Mouse (Mus musculus): ENCODE results near the gene C1ra. TPM values are rescaled to one million over a fixed set of nuclear protein-coding genes. Genes with fewer than 3 reads are reported as not detected.

C1ra gene
- total and polyA plus RNA-seq, 3 experiments: 0.05 TPM; not detected in 2

- H3K4me1 ChIP-seq (ENCODE audit: insufficient read depth, low read depth, low read length): no peaks in the 10 kb centered on the region
- peak; percentile 16 for DNase-seq (ENCODE audit: low spot score)
- no peak for ATAC-seq (ENCODE audit: extremely low read depth, insufficient number of reproducible peaks, low FRiP score, poor library complexity, severe bottlenecking)
These were observed 57.8 kb downstream of the C1ra start, which contains the start of gene C1rb for GRCm38 (mm10) chr6:124570026-124570425. Gene C1rb (plus strand): TSS chr6:124570294.

More at GRCm38 (mm10) chr6:124570026-124570425, 57.8 kb downstream of the C1ra start, which contains the start of gene C1rb:
- Histone ChIP-seq H3K27me3 (ENCODE audit: insufficient read depth, low read length) (peaks cover 7% of the 10 kb centered on the region; the same call in 1 of the 2 replicates), H3K4me3 (ENCODE audit: low read depth, low read length) (no peak within 1 kb of the TSS), H3K9me3 (replicated peaks) (no peaks in the 10 kb centered on the region), H3K36me3 (replicated peaks) (no peaks in the 10 kb centered on the region)
- TF ChIP-seq CTCF (IDR thresholded peaks at IDR 0.05; ENCODE audit: low read depth, low read length) (peak; percentile 84), TAL1 (conservative IDR thresholded peaks at IDR 0.05; ENCODE audit: low read depth, low read length) (no peak)

Other genes starting within 250 kb of the C1ra start
- gene Cd163, start 207.7 kb upstream of the C1ra start, total RNA-seq (2014; fragmentation: Nextera tagmentation): not detected in 2 replicates
- 0.06 and 0.27 TPM in 2 replicates for gene Cd163, start 207.7 kb upstream of the C1ra start, total RNA-seq (2017)
- gene Cd163, start 207.7 kb upstream of the C1ra start, polyA plus RNA-seq (2012): not detected in 2 replicates
- gene Pex5, start 97.3 kb upstream of the C1ra start, total RNA-seq (2014; fragmentation: Nextera tagmentation): 15.8 and 25.0 TPM in 2 replicates
- gene Pex5, start 97.3 kb upstream of the C1ra start, total RNA-seq (2017): 21.0 and 22.3 TPM in 2 replicates
- gene Pex5, start 97.3 kb upstream of the C1ra start, polyA plus RNA-seq (2012): 17.4 and 19.1 TPM in 2 replicates
- gene Clstn3, start 47.6 kb upstream of the C1ra start, total RNA-seq (2014; fragmentation: Nextera tagmentation): 1.7 and 4.2 TPM in 2 replicates
- 4.6 and 6.2 TPM in 2 replicates for gene Clstn3, start 47.6 kb upstream of the C1ra start, total RNA-seq (2017)
- 10.9 and 11.5 TPM in 2 replicates for gene Clstn3, start 47.6 kb upstream of the C1ra start, polyA plus RNA-seq (2012)
- not detected in 2 replicates for gene C1rl, start 19.3 kb upstream of the C1ra start, total RNA-seq (2014; fragmentation: Nextera tagmentation)
- 0.05 TPM in 1 of 2 replicates, not detected in the other for gene C1rl, start 19.3 kb upstream of the C1ra start, total RNA-seq (2017)
- 0.02 and 0.10 TPM in 2 replicates for gene C1rl, start 19.3 kb upstream of the C1ra start, polyA plus RNA-seq (2012)
- not detected in 2 replicates for gene C1s1, start 30.0 kb downstream of the C1ra start, total RNA-seq (2014; fragmentation: Nextera tagmentation)
- 0.05 TPM in 1 of 2 replicates, not detected in the other for gene C1s1, start 30.0 kb downstream of the C1ra start, total RNA-seq (2017)
- not detected in 2 replicates for gene C1s1, start 30.0 kb downstream of the C1ra start, polyA plus RNA-seq (2012)
- gene C1rb, start 57.9 kb downstream of the C1ra start, total RNA-seq (2014; fragmentation: Nextera tagmentation): not detected in 2 replicates
- 0.11 TPM in 1 of 2 replicates, not detected in the other for gene C1rb, start 57.9 kb downstream of the C1ra start, total RNA-seq (2017)
- gene C1rb, start 57.9 kb downstream of the C1ra start, polyA plus RNA-seq (2012): not detected in 2 replicates
- not detected in 2 replicates for gene C1s2, start 123.7 kb downstream of the C1ra start, total RNA-seq (2014; fragmentation: Nextera tagmentation)
- 0.05 and 0.12 TPM in 2 replicates for gene C1s2, start 123.7 kb downstream of the C1ra start, total RNA-seq (2017)
- not detected in 2 replicates for gene C1s2, start 123.7 kb downstream of the C1ra start, polyA plus RNA-seq (2012)
- 108 and 198 TPM in 2 replicates for gene Lpcat3, start 150.6 kb downstream of the C1ra start, total RNA-seq (2014; fragmentation: Nextera tagmentation)
- gene Lpcat3, start 150.6 kb downstream of the C1ra start, total RNA-seq (2017): 95.7 and 101 TPM in 2 replicates
- gene Lpcat3, start 150.6 kb downstream of the C1ra start, polyA plus RNA-seq (2012): 123 and 147 TPM in 2 replicates
- 117 and 120 TPM in 2 replicates for gene Emg1, start 199.8 kb downstream of the C1ra start, total RNA-seq (2014; fragmentation: Nextera tagmentation)
- 228 and 262 TPM in 2 replicates for gene Emg1, start 199.8 kb downstream of the C1ra start, total RNA-seq (2017)
- gene Emg1, start 199.8 kb downstream of the C1ra start, polyA plus RNA-seq (2012): 254 and 287 TPM in 2 replicates
- 325 and 378 TPM in 2 replicates for gene Phb2, start 199.9 kb downstream of the C1ra start, total RNA-seq (2014; fragmentation: Nextera tagmentation)
- 432 and 434 TPM in 2 replicates for gene Phb2, start 199.9 kb downstream of the C1ra start, total RNA-seq (2017)
- gene Phb2, start 199.9 kb downstream of the C1ra start, polyA plus RNA-seq (2012): 465 and 565 TPM in 2 replicates
- gene Ptpn6, start 226.3 kb downstream of the C1ra start, total RNA-seq (2014; fragmentation: Nextera tagmentation): 66.2 and 72.6 TPM in 2 replicates
- 309 and 356 TPM in 2 replicates for gene Ptpn6, start 226.3 kb downstream of the C1ra start, total RNA-seq (2017)
- gene Ptpn6, start 226.3 kb downstream of the C1ra start, polyA plus RNA-seq (2012): 54.9 and 129 TPM in 2 replicates
- gene Grcc10, start 229.0 kb downstream of the C1ra start, total RNA-seq (2014; fragmentation: Nextera tagmentation): 61.7 and 62.9 TPM in 2 replicates
- 130 and 176 TPM in 2 replicates for gene Grcc10, start 229.0 kb downstream of the C1ra start, total RNA-seq (2017)
- 26.1 and 38.8 TPM in 2 replicates for gene Grcc10, start 229.0 kb downstream of the C1ra start, polyA plus RNA-seq (2012)
- not detected in 2 replicates for gene Gm45234, start 243.6 kb downstream of the C1ra start, total RNA-seq (2014; fragmentation: Nextera tagmentation)
- not detected in 2 replicates for gene Gm45234, start 243.6 kb downstream of the C1ra start, total RNA-seq (2017)
- gene Gm45234, start 243.6 kb downstream of the C1ra start, polyA plus RNA-seq (2012): not detected in 2 replicates
- 58.7 and 85.6 TPM in 2 replicates for gene Atn1, start 244.1 kb downstream of the C1ra start, total RNA-seq (2014; fragmentation: Nextera tagmentation)
- gene Atn1, start 244.1 kb downstream of the C1ra start, total RNA-seq (2017): 1.9 and 3.0 TPM in 2 replicates
- 55.3 and 58.8 TPM in 2 replicates for gene Atn1, start 244.1 kb downstream of the C1ra start, polyA plus RNA-seq (2012)